Mouse (Mus musculus) CD4-positive naive resting alpha-beta T cell, adult 57 days (primary cell): ENCODE measurements around the gene Rnf182. TPM values are rescaled to one million over a fixed set of nuclear protein-coding genes. Genes with fewer than 3 reads are reported as not detected.

Source experiments
- total RNA-seq: library from RNA; stranded (reverse); gene quantifications from one replicate; pipeline ENCODE4 v1.2.4, GENCODE M21; 2023

The Rnf182 gene
- not detected for total RNA-seq

GRCm38 (mm10) chr13:43615577-43616254, at the start of gene Rnf182:
Gene Rnf182 (plus strand): TSS chr13:43615710.

Other genes starting within 250 kb of the Rnf182 start
- 138 TPM for gene Nol7, start 217.3 kb upstream of the Rnf182 start, total RNA-seq
- gene Ranbp9, start 134.4 kb upstream of the Rnf182 start, total RNA-seq: 156 TPM
- gene Mcur1, start 55.5 kb upstream of the Rnf182 start, total RNA-seq: 22.5 TPM
- gene Cd83, start 169.1 kb downstream of the Rnf182 start, total RNA-seq: 13.9 TPM